In genomic region chr17:26388106-26388505, GRCm38 (mm10) we compare ENCODE assay signal across 19 mouse cellular contexts. TPM values are rescaled to one million over a fixed set of nuclear protein-coding genes. Genes with fewer than 3 reads are reported as not detected.
DNase-seq lines count a peak whose midpoint lies in the region; ATAC-seq lines count a peak whose summit lies in the region.
"Had no signal": no experiment of that assay in that cellular context is flagged by ENCODE, and none has a peak within 500 bp of the region (broad histone marks: within the 10 kb centered on the region; RNA-seq: fewer than 3 reads in every experiment).

No protein-coding gene starts in this region.

- H3K27ac ChIP-seq in brown adipose tissue, adult 24 weeks (replicated peaks; ENCODE audit: low read depth, low read length): peak overlapping the region; percentile 66
- H3K27ac ChIP-seq: forebrain, embryonic 12.5 days; hindbrain, embryonic 12.5 days; left cerebral cortex, adult 2 months; liver, embryonic 12.5 days; midbrain, embryonic 13.5 days; stomach, embryonic 15.5 days had no signal

- intact Hi-C loops in heart, postnatal 25 days (cut with DNase I): no loop called here

- peak; percentile 28 for DNase-seq in kidney, adult 11 months
- no peak for DNase-seq in kidney, adult 8-10 months
- DNase-seq in gastrocnemius, adult 8-10 months (ENCODE audit: low spot score in 2 of 2): peak; percentile 31 to 50
- DNase-seq in heart, postnatal 25 days (ENCODE audit: low spot score): peak; percentile 42
- DNase-seq: adrenal gland, adult 2 months; cerebellum, adult 9-11 months; lung, embryonic 14.5 days; right cerebral cortex, postnatal 25 days; thymus, adult 18-20 months had no signal

- H3K4me3 ChIP-seq in brown adipose tissue, adult 24 weeks (ENCODE audit: insufficient read depth, low read depth, low read length): no peak overlapping the region
- H3K4me3 ChIP-seq: forebrain, embryonic 12.5 days; hindbrain, embryonic 12.5 days; left cerebral cortex, adult 2 months; liver, embryonic 12.5 days; midbrain, embryonic 13.5 days; myocyte; stomach, embryonic 15.5 days had no signal

- peaks cover 50% of the 10 kb centered on the region for H3K4me1 ChIP-seq in brown adipose tissue, adult 24 weeks (ENCODE audit: control insufficient read depth, insufficient read depth, insufficient read length, low read length)
- H3K4me1 ChIP-seq: forebrain, embryonic 12.5 days; hindbrain, embryonic 12.5 days; liver, embryonic 12.5 days; midbrain, embryonic 13.5 days had no signal

- no peak for ATAC-seq in monocyte, adult 5-6 weeks (replicated peaks; ENCODE audit: insufficient number of reproducible peaks, low FRiP score, low TSS enrichment, poor library complexity, severe bottlenecking)
- no peak for ATAC-seq in activated CD4-positive, CD25-positive, alpha-beta regulatory T cell, adult 4 months
- ATAC-seq: liver, embryonic 12.5 days; midbrain, embryonic 13.5 days had no signal

RNA-seq across cellular contexts. Expression of gene Neurl1b, which starts 26.5 kb away (rescaled TPM):
- polyA plus RNA-seq in brown adipose tissue, adult 24 weeks (2012; ENCODE audit: insufficient read depth, insufficient read length, missing spikeins): 0.99 and 1.8 TPM in 2 replicates
- 1 to 10 TPM; 1.9 to 3.5 (median 2.5) TPM for total RNA-seq in gastrocnemius, adult 8-10 months (2022)
- total RNA-seq in heart, postnatal 25 days (2021): 1 to 10 TPM; 4.7 to 6.3 TPM
- total RNA-seq in monocyte, adult 5-6 weeks (2017): 0.11 to 0.29 TPM in 2 of 3 replicates, not detected in the other
- polyA plus RNA-seq in activated CD4-positive, CD25-positive, alpha-beta regulatory T cell, adult 4 months (2017; shearing (Covaris generic)): under 1 TPM; 0.33 to 0.57 TPM

Comparison
In these comparisons a context has a peak if more than half of its experiments do, and no peak if none do; other contexts are left out.
1. DNase-seq: peak in kidney, adult 11 months (single experiment), gastrocnemius, adult 8-10 months (2 of 2) and heart, postnatal 25 days (single experiment); none in kidney, adult 8-10 months (0 of 2).